Mouse (Mus musculus) splenic B cell, adult 2 months (primary cell): ENCODE results near the gene Fbxl17.
A peak's percentile ranks its signal among the peaks of the same experiment; 100 is the strongest.

Experiments
- DNase-seq: peaks from one replicate; pipeline ENCODE4 v3.0.0-alpha.2; 2011; ENCODE audit warnings: low read depth, low spot score
- H3K27me3 ChIP-seq: 2 replicates; pipeline ENCODE4 v1.6.1; 2012; ENCODE audit warnings: mild to moderate bottlenecking, low read length, moderate library complexity, mixed read lengths; ENCODE audit not compliant: control insufficient read depth, poor library complexity, insufficient read depth, severe bottlenecking
- H3K36me3 ChIP-seq: 2 replicates; pipeline ENCODE4 v1.6.1; 2012; ENCODE audit warnings: mild to moderate bottlenecking, low read length, moderate library complexity, mixed read lengths; ENCODE audit not compliant: control insufficient read depth, poor library complexity, insufficient read depth, severe bottlenecking

The Fbxl17 gene

GRCm38 (mm10) chr17:63195496-63195895, 304.3 kb downstream of the Fbxl17 start:
- Histone ChIP-seq H3K27me3 (no peaks in the 10 kb centered on the region), H3K36me3 (0 out of 2 replicates have a peak, but pooled peaks cover 1% of the 10 kb centered on the region)
- DNase-seq, result no peak

GRCm38 (mm10) chr17:63193196-63193595, 306.6 kb downstream of the Fbxl17 start:
- H3K27me3 ChIP-seq, result no peaks in the 10 kb centered on the region
- no peak for DNase-seq
- H3K36me3 ChIP-seq, result 0 out of 2 replicates have a peak, but pooled peaks cover 1% of the 10 kb centered on the region

- Histone ChIP-seq H3K36me3 (0 out of 2 replicates have a peak, but pooled peaks cover 1% of the 10 kb centered on the region), H3K27me3 (no peaks in the 10 kb centered on the region)
- no peak for DNase-seq
Measured at GRCm38 (mm10) chr17:63191345-63191744, 308.5 kb downstream of the Fbxl17 start.

- 0 out of 2 replicates have a peak, but pooled peaks cover 1% of the 10 kb centered on the region for H3K36me3 ChIP-seq
Measured at GRCm38 (mm10) chr17:63189274-63189673, 310.5 kb downstream of the Fbxl17 start.

GRCm38 (mm10) chr17:63185531-63185930, 314.3 kb downstream of the Fbxl17 start:
- Histone ChIP-seq H3K27me3 (no peaks in the 10 kb centered on the region), H3K36me3 (no peaks in the 10 kb centered on the region)
- no peak for DNase-seq

More at GRCm38 (mm10) chr17:63189274-63189673, 310.5 kb downstream of the Fbxl17 start:
- H3K27me3 ChIP-seq, result no peaks in the 10 kb centered on the region
- peak; percentile 75 for DNase-seq

GRCm38 (mm10) chr17:63184844-63185504, 314.8 kb downstream of the Fbxl17 start:
- no peaks in the 10 kb centered on the region for H3K27me3 ChIP-seq
- no peaks in the 10 kb centered on the region for H3K36me3 ChIP-seq

GRCm38 (mm10) chr17:63183431-63183830, 316.4 kb downstream of the Fbxl17 start:
- no peak for DNase-seq
- H3K27me3 ChIP-seq, result no peaks in the 10 kb centered on the region
- no peaks in the 10 kb centered on the region for H3K36me3 ChIP-seq

More at GRCm38 (mm10) chr17:63184844-63185504, 314.8 kb downstream of the Fbxl17 start:
- DNase-seq, result no peak

GRCm38 (mm10) chr17:63181661-63182060, 318.2 kb downstream of the Fbxl17 start:
- no peak for DNase-seq
- no peaks in the 10 kb centered on the region for H3K36me3 ChIP-seq

GRCm38 (mm10) chr17:63180042-63180441, 319.8 kb downstream of the Fbxl17 start:
- no peaks in the 10 kb centered on the region for H3K27me3 ChIP-seq
- DNase-seq, result no peak
- H3K36me3 ChIP-seq, result no peaks in the 10 kb centered on the region

More at GRCm38 (mm10) chr17:63181661-63182060, 318.2 kb downstream of the Fbxl17 start:
- no peaks in the 10 kb centered on the region for H3K27me3 ChIP-seq

GRCm38 (mm10) chr17:63178331-63178730, 321.5 kb downstream of the Fbxl17 start:
- DNase-seq, result no peak
- Histone ChIP-seq H3K27me3 (no peaks in the 10 kb centered on the region), H3K36me3 (no peaks in the 10 kb centered on the region)

GRCm38 (mm10) chr17:63176411-63176810, 323.4 kb downstream of the Fbxl17 start:
- Histone ChIP-seq H3K36me3 (no peaks in the 10 kb centered on the region), H3K27me3 (no peaks in the 10 kb centered on the region)
- DNase-seq, result no peak

GRCm38 (mm10) chr17:63172697-63173096, 327.1 kb downstream of the Fbxl17 start:
- Histone ChIP-seq H3K36me3 (no peaks in the 10 kb centered on the region), H3K27me3 (no peaks in the 10 kb centered on the region)
- DNase-seq, result no peak

- DNase-seq, result no peak
- Histone ChIP-seq H3K36me3 (no peaks in the 10 kb centered on the region), H3K27me3 (no peaks in the 10 kb centered on the region)
Measured at GRCm38 (mm10) chr17:63171890-63172491, 327.8 kb downstream of the Fbxl17 start.

GRCm38 (mm10) chr17:63171264-63171663, 328.6 kb downstream of the Fbxl17 start:
- Histone ChIP-seq H3K27me3 (no peaks in the 10 kb centered on the region), H3K36me3 (no peaks in the 10 kb centered on the region)
- no peak for DNase-seq

- peak; percentile 30 for DNase-seq
- Histone ChIP-seq H3K27me3 (no peaks in the 10 kb centered on the region), H3K36me3 (no peaks in the 10 kb centered on the region)
Measured at GRCm38 (mm10) chr17:63168019-63168788, 331.6 kb downstream of the Fbxl17 start.
